Mouse (Mus musculus) testis, adult 2 months (tissue): ENCODE results near the gene Mpv17. TPM values are rescaled to one million over a fixed set of nuclear protein-coding genes. Genes with fewer than 3 reads are reported as not detected.

Experiments used
- H3K27ac ChIP-seq: fragments of 200-500 bp; 2 replicates; pipeline ENCODE4 v1.5.1; 2012; ENCODE audit warnings: low read depth, low read length; ENCODE audit not compliant: control insufficient read depth, insufficient read depth
- H3K27me3 ChIP-seq: fragments of 200-500 bp; 2 replicates; pipeline ENCODE4 v1.6.1; 2012; ENCODE audit warnings: mild to moderate bottlenecking, low read length, moderate library complexity; ENCODE audit not compliant: control insufficient read depth, insufficient read depth
- H3K36me3 ChIP-seq: fragments of 200-500 bp; 2 replicates; pipeline ENCODE4 v1.6.1; 2012; ENCODE audit warnings: mild to moderate bottlenecking, low read length; ENCODE audit not compliant: control insufficient read depth, insufficient read depth
- H3K4me1 ChIP-seq: fragments of 200-500 bp; 2 replicates; pipeline ENCODE4 v1.6.1; 2012; ENCODE audit warnings: low read length; ENCODE audit not compliant: control insufficient read depth, insufficient read depth
- H3K4me3 ChIP-seq: fragments of 200-500 bp; 2 replicates; pipeline ENCODE4 v1.5.1; 2012; ENCODE audit warnings: low read depth, mild to moderate bottlenecking, low read length, moderate library complexity, mixed read lengths; ENCODE audit not compliant: control insufficient read depth
- CTCF ChIP-seq: fragments of 200-500 bp; IDR thresholded peaks from 2 replicates; pipeline ENCODE4 v1.5.1; 2012; ENCODE audit warnings: low read depth, mild to moderate bottlenecking, inconsistent platforms, low read length, moderate library complexity; ENCODE audit not compliant: control insufficient read depth, insufficient read depth, insufficient replicate concordance
- POLR2A ChIP-seq: fragments of 200-500 bp; IDR thresholded peaks from 2 replicates; pipeline ENCODE4 v1.6.1; 2012; ENCODE audit warnings: low read depth, mild to moderate bottlenecking, inconsistent platforms, low read length, moderate library complexity; ENCODE audit not compliant: control insufficient read depth
- polyA plus RNA-seq: library from polyadenylated mRNA; depleted of rRNA; stranded (reverse); fragments of >200 nt; gene quantifications from 2 replicates; pipeline ENCODE4 v1.2.3, GENCODE M21; 2012

Gene Mpv17
- polyA plus RNA-seq, 1 experiment: 14.3 TPM

DNA sequence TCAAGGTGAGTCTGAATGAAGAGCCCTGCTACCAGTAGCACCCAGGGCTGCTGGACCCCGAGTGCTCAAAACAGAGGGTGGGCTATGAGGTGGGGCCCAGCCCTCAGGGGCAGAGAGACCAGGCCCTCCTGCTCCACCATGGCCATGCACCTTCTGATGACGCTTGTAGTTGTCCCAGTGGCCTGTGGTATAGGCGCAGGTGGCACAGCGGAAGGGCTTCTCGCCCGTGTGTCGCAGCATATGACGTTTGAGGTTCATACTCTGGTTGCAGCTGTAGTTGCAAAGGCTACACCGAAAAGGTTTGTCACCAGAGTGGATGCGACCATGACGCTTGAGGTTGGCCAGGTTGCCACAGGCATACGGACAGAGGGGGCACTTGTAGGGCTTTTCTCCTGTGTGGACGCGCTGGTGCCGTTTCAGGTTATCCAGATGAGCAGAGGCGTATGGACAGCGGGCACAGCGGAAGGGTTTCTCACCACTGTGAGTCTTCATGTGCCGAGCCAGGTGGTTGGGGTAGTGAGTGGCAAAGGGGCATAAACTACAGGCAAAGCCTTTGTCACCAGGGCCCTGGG is 45.4 kb upstream of the Mpv17 start:
- H3K4me3 ChIP-seq: no peak overlapping the region
- peaks cover 6% of the 10 kb centered on the region for H3K4me1 ChIP-seq
- no peak overlapping the region for H3K27ac ChIP-seq
- no peaks in the 10 kb centered on the region for H3K27me3 ChIP-seq
- TF ChIP-seq POLR2A: no peak
- TF ChIP-seq CTCF: no peak
- H3K36me3 ChIP-seq: no peaks in the 10 kb centered on the region; the same call in none of the 2 replicates

DNA sequence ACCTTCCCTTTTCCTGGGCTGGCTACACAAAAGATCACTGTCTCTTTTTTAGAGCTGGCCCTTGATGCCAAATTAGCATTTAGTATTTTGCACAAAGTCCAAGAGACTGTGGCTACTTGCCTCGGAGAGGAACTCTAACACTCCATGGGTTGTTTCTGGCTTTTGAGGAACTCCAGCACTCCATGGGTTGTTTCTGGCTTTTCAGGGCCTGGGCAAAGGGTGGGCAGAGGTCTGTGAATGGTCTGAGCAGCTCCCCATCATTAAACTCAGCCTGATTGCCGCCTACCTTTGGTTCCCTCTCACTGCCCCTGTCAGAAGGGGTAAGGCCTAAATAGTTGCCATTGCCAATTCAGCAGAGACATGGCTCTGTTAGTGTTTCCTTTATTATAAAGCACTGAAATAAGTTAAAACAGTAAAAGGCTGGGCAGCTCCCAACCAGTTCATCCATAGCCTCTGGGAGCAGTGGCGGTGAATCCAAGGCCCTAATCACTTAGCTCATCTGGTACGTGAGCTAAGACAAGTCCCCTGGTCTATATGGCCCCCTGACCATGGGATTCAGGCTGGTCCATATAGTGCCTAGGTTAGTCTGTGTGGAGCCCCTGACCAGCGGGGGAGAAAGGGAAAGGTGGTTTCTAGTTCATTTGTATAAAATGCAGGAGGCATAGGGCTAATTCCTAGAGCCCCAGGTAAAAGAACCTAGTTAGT is 44.7 kb upstream of the Mpv17 start:
- TF ChIP-seq POLR2A (no peak), CTCF (no peak)
- Histone ChIP-seq H3K4me1 (peaks cover 7% of the 10 kb centered on the region), H3K27me3 (no peaks in the 10 kb centered on the region), H3K4me3 (no peak overlapping the region), H3K27ac (no peak overlapping the region), H3K36me3 (no peaks in the 10 kb centered on the region; the same call in none of the 2 replicates)

DNA sequence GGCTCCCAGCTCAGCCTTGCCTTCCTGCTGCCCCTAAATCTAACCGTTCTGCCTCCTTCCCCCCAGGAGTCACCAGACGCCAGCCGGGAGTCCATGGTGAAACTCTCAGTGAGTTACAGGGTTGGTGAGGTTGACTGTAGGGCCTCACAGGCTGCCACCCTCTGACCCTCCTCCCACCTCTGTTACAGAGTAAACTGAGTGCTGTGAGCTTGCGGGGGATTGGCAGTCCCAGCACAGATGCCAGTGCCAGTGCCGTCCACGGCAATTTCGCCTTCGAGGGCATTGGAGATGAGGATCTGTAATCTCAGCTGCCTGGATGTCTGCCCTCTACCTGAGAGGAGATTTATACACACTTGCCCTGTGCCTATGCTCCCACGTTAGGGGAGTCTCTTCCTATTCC is 44.1 kb upstream of the Mpv17 start:
- H3K27me3 ChIP-seq: no peaks in the 10 kb centered on the region
- no peak overlapping the region for H3K4me3 ChIP-seq
- TF ChIP-seq POLR2A (no peak), CTCF (no peak)
- H3K27ac ChIP-seq: no peak overlapping the region
- H3K36me3 ChIP-seq: no peaks in the 10 kb centered on the region; the same call in none of the 2 replicates
- H3K4me1 ChIP-seq: peaks cover 9% of the 10 kb centered on the region

DNA sequence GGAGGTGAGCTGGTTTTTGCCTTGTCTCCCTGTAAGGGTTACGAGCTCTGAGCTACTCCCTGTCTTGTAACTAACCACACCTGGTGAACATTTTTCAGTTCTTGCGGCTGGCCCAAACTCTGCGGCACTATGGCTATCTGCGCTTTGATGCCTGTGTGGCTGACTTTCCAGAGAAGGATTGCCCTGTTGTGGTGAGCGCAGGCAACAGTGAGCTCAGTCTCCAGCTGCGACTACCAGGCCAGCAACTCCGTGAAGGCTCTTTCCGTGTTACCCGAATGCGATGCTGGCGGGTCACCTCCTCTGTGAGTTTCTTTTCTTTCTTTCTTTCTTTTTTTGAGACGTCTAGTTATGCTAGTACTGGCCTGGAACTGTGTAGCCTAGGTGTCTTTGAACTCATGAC is 43.0 kb upstream of the Mpv17 start:
- H3K4me3 ChIP-seq: no peak overlapping the region
- no peaks in the 10 kb centered on the region; the same call in none of the 2 replicates for H3K36me3 ChIP-seq
- H3K27me3 ChIP-seq: no peaks in the 10 kb centered on the region
- H3K27ac ChIP-seq: no peak overlapping the region
- TF ChIP-seq POLR2A (no peak), CTCF (no peak)
- peaks cover 7% of the 10 kb centered on the region for H3K4me1 ChIP-seq

GRCm38 (mm10) chr5:31196207-31196606 is 42.2 kb upstream of the Mpv17 start:
- H3K4me1 ChIP-seq: peaks cover 6% of the 10 kb centered on the region
- no peak overlapping the region for H3K4me3 ChIP-seq
- no peak overlapping the region for H3K27ac ChIP-seq
- TF ChIP-seq CTCF (no peak), POLR2A (no peak)
- H3K36me3 ChIP-seq: no peaks in the 10 kb centered on the region; the same call in none of the 2 replicates
- H3K27me3 ChIP-seq: no peaks in the 10 kb centered on the region

GRCm38 (mm10) chr5:31195671-31196070 is 41.6 kb upstream of the Mpv17 start:
- Histone ChIP-seq H3K27ac (no peak overlapping the region), H3K4me1 (peaks cover 6% of the 10 kb centered on the region), H3K36me3 (no peaks in the 10 kb centered on the region; the same call in none of the 2 replicates), H3K27me3 (no peaks in the 10 kb centered on the region), H3K4me3 (no peak overlapping the region)
- TF ChIP-seq CTCF (no peak), POLR2A (no peak)

GRCm38 (mm10) chr5:31194486-31195485 is 40.7 kb upstream of the Mpv17 start:
- H3K27me3 ChIP-seq: no peaks in the 10 kb centered on the region
- H3K27ac ChIP-seq: no peak overlapping the region
- no peaks in the 10 kb centered on the region; the same call in none of the 2 replicates for H3K36me3 ChIP-seq
- TF ChIP-seq CTCF: no peak
- TF ChIP-seq POLR2A: no peak
- H3K4me3 ChIP-seq: no peak overlapping the region
- peaks cover 6% of the 10 kb centered on the region for H3K4me1 ChIP-seq
